Mouse (Mus musculus): ENCODE data around the gene Cdh1.

DNA sequence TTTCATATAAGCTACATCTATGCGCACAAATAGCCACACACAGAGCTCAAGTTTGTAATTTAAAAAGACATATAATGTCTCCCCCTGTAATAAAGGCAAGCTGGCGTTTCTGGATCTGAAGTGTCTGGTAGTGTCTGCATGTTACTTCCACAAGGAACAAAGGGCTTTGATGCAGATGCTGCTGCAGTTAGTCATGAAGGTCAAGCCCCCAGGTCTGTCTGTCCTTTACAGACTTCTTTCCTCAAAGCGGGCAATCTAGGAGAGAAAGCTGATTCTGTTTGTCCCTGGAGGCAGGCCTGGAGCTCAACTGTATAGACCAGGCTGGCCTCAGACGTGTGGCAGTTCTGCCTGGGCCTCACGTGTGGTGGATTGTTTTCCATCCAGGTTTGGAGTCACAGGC, 26.3 kb downstream of the Cdh1 start:
- TF ChIP-seq GATA1 (IDR thresholded peaks at IDR 0.05; ENCODE audit: borderline replicate concordance, low read length) (no peak), FLI1 (IDR thresholded peaks at IDR 0.05; ENCODE audit: low read length) (no peak)
